Mouse (Mus musculus) intestine, postnatal 0 days (tissue): ENCODE measurements at regions not wholly inside any gene's neighbourhood (a gene's known extent, or its start where the extent isn't known, plus 50 kb on each side); places are given as distances from the start of the nearest gene placed in this dataset.

Experiments used
- ATAC-seq: fragments of 200-750 bp; cut with Nextera tagmentation; 2 replicates; pipeline ENCODE4 v1.8.0; 2017; ENCODE audit warnings: mild to moderate bottlenecking, moderate TSS enrichment, moderate library complexity
- H3K27ac ChIP-seq: fragments of 300-500 bp; sonication (generic); 2 replicates; pipeline ENCODE4 v1.5.1; 2014; ENCODE audit warnings: mild to moderate bottlenecking, low read depth, low read length, moderate library complexity
- H3K27me3 ChIP-seq: fragments of 300-500 bp; sonication (generic); replicated peaks from 2 replicates; pipeline ENCODE4 v1.6.1; 2014; ENCODE audit warnings: low read length, mixed read lengths; ENCODE audit not compliant: control insufficient read depth, insufficient read depth
- H3K36me3 ChIP-seq: fragments of 300-500 bp; sonication (generic); 2 replicates; pipeline ENCODE4 v1.6.1; 2014; ENCODE audit warnings: mild to moderate bottlenecking, moderate library complexity; ENCODE audit not compliant: control insufficient read depth, insufficient read depth
- H3K4me1 ChIP-seq: fragments of 300-500 bp; sonication (generic); replicated peaks from 2 replicates; pipeline ENCODE4 v1.6.1; 2014; ENCODE audit warnings: antibody characterized with exemption, low read length, mixed read lengths; ENCODE audit not compliant: control insufficient read depth, insufficient read depth
- H3K4me2 ChIP-seq: fragments of 300-500 bp; sonication (generic); replicated peaks from 2 replicates; pipeline ENCODE4 v1.6.1; 2014; ENCODE audit warnings: low read depth, mild to moderate bottlenecking, moderate library complexity
- H3K4me3 ChIP-seq: fragments of 300-500 bp; sonication (generic); 2 replicates; pipeline ENCODE4 v1.5.1; 2014; ENCODE audit warnings: low read depth, low read length
- H3K9ac ChIP-seq: fragments of 300-500 bp; sonication (generic); 2 replicates; pipeline ENCODE4 v1.6.1; 2014; ENCODE audit warnings: mild to moderate bottlenecking, low read depth, low read length
- H3K9me3 ChIP-seq: fragments of 300-500 bp; sonication (generic); 2 replicates; pipeline ENCODE4 v1.6.1; 2016; ENCODE audit warnings: mixed run types; ENCODE audit not compliant: control insufficient read depth
- CTCF ChIP-seq: sonication (generic); IDR thresholded peaks from 2 replicates; pipeline ENCODE4 v1.5.1; 2016; ENCODE audit warnings: low read depth, mild to moderate bottlenecking, control low read depth, antibody characterized with exemption, moderate library complexity
- WGBS: fragments of 180-500 bp; shearing (Covaris S2); extraction: QIAGEN DNeasy Blood & Tissue Kit; methylation state at CpG from one replicate; pipeline ENCODE4 v1.1.7; 2014; 5-methylcytosine and 5-hydroxymethylcytosine counted together

DNA sequence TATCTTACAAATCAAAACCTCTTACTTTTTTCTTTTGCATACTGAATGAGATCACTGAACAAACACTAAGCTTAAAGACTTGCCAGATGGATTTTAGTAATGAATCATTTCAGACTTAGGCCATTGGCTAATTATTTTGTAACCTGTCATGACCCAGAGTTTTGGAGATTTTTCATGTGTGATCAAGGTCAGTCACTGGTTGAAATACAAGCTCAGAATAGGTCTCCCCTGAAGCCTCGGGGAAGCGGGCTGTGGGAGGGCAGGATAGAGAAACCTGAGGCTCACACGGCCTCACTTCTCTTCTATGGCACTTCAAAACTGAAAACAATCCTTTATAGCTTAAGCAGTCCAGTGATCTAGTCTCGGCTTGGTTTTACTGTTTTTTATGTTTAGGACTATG, 197.6 kb upstream of the Ednra start:
- H3K27me3 ChIP-seq, result no peaks in the 10 kb centered on the region
- H3K9me3 ChIP-seq, result no peaks in the 10 kb centered on the region
- no peak overlapping the region for H3K27ac ChIP-seq
- no peak overlapping the region for H3K4me3 ChIP-seq
- no peak overlapping the region for H3K9ac ChIP-seq
- no peaks in the 10 kb centered on the region for H3K4me1 ChIP-seq
- no peak for ATAC-seq
- no peak overlapping the region for H3K4me2 ChIP-seq
- no peak for TF ChIP-seq CTCF
- 72% methylated on average over 4 of the region's 4 CpGs for WGBS
- H3K36me3 ChIP-seq, result no peaks in the 10 kb centered on the region

GRCm38 (mm10) chr8:77947702-77948101, 223.4 kb upstream of the Ednra start:
- ATAC-seq, result peak; percentile 82
- H3K4me1 ChIP-seq, result no peaks in the 10 kb centered on the region; the same call in 1 of the 2 replicates
- H3K9ac ChIP-seq, result no peak overlapping the region
- no peak for TF ChIP-seq CTCF
- H3K4me3 ChIP-seq, result no peak overlapping the region
- no peak overlapping the region for H3K27ac ChIP-seq
- H3K27me3 ChIP-seq, result no peaks in the 10 kb centered on the region
- H3K36me3 ChIP-seq, result no peaks in the 10 kb centered on the region
- no peaks in the 10 kb centered on the region for H3K9me3 ChIP-seq
- WGBS, result 53% methylated on average over 3 of the region's 3 CpGs
- H3K4me2 ChIP-seq, result no peak overlapping the region

- no peak overlapping the region for H3K27ac ChIP-seq
- no peak for TF ChIP-seq CTCF
- H3K4me2 ChIP-seq, result no peak overlapping the region
- whole genome bisulfite sequencing, result 46% methylated on average over 5 of the region's 5 CpGs
- no peaks in the 10 kb centered on the region for H3K36me3 ChIP-seq
- peak; percentile 73 for ATAC-seq
- no peak overlapping the region for H3K4me3 ChIP-seq
- no peaks in the 10 kb centered on the region; the same call in 1 of the 2 replicates for H3K4me1 ChIP-seq
- H3K9me3 ChIP-seq, result no peaks in the 10 kb centered on the region
- H3K27me3 ChIP-seq, result no peaks in the 10 kb centered on the region
- no peak overlapping the region for H3K9ac ChIP-seq
Observed at GRCm38 (mm10) chr8:77949640-77950039, 225.4 kb upstream of the Ednra start.

DNA sequence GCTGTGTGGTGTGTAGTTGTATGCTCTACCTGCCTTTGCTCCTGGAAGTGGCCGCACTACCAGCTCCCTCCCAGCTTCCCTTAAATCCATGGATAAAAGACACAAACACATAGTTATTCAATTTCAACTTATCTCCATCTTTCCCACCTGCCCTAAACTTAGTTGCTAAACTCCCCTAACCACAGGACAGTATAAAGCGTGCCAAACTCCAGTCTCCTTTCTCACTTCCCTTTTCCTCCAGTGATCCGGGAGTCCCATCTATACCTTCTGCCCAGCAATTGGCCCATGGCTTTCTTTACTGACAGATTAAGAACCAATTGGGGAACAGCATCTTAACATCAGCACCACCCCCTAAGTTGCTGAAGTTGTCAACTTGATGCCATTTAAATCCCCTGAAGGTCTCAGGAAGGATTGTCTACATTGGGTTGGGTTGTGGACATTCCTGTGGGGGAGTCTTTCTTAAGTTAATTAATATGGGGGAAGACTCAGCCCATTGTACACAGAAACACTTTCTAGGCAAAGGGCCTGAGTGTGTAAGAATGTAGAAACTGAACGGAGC, 234.6 kb upstream of the Ednra start:
- Histone ChIP-seq H3K4me3 (no peak overlapping the region), H3K27me3 (no peaks in the 10 kb centered on the region), H3K4me2 (no peak overlapping the region), H3K4me1 (no peaks in the 10 kb centered on the region), H3K9me3 (no peaks in the 10 kb centered on the region), H3K27ac (no peak overlapping the region), H3K36me3 (no peaks in the 10 kb centered on the region), H3K9ac (no peak overlapping the region)
- 84% methylated on average over 4 of the region's 4 CpGs for WGBS
- no peak for TF ChIP-seq CTCF
- no peak for ATAC-seq

- H3K36me3 ChIP-seq, result no peaks in the 10 kb centered on the region
- TF ChIP-seq CTCF, result no peak
- H3K9me3 ChIP-seq, result no peaks in the 10 kb centered on the region
- H3K4me2 ChIP-seq, result no peak overlapping the region
- 62% methylated on average over 3 of the region's 3 CpGs for WGBS
- no peak overlapping the region for H3K9ac ChIP-seq
- no peak for ATAC-seq
- H3K4me1 ChIP-seq, result no peaks in the 10 kb centered on the region
- no peaks in the 10 kb centered on the region for H3K27me3 ChIP-seq
- no peak overlapping the region for H3K4me3 ChIP-seq
- H3K27ac ChIP-seq, result no peak overlapping the region
Observed at GRCm38 (mm10) chr8:77963102-77963698, 238.9 kb upstream of the Ednra start.

- no peaks in the 10 kb centered on the region for H3K27me3 ChIP-seq
- H3K36me3 ChIP-seq, result no peaks in the 10 kb centered on the region
- H3K9me3 ChIP-seq, result no peaks in the 10 kb centered on the region
- no peak overlapping the region for H3K4me3 ChIP-seq
- no peak overlapping the region for H3K27ac ChIP-seq
- no peak overlapping the region for H3K9ac ChIP-seq
- 70% methylated on average over 8 of the region's 8 CpGs for WGBS
- H3K4me2 ChIP-seq, result no peak overlapping the region
- no peak for ATAC-seq
- no peaks in the 10 kb centered on the region for H3K4me1 ChIP-seq
- no peak for TF ChIP-seq CTCF
Observed at GRCm38 (mm10) chr8:77970378-77970777, 242.7 kb upstream of the Ttc29 start.

GRCm38 (mm10) chr8:77973714-77974113, 239.4 kb upstream of the Ttc29 start:
- Histone ChIP-seq H3K36me3 (no peaks in the 10 kb centered on the region), H3K4me2 (no peak overlapping the region), H3K9ac (no peak overlapping the region), H3K9me3 (no peaks in the 10 kb centered on the region), H3K4me3 (no peak overlapping the region), H3K27me3 (no peaks in the 10 kb centered on the region), H3K27ac (no peak overlapping the region), H3K4me1 (no peaks in the 10 kb centered on the region)
- 41% methylated on average over 4 of the region's 4 CpGs for WGBS
- TF ChIP-seq CTCF, result no peak
- no peak for ATAC-seq
